Mouse (Mus musculus) embryonic fibroblast, embryonic 13.5 days (primary cell): ENCODE data around the gene Rab5b.

Source experiments
- CTCF ChIP-seq: IDR thresholded peaks from 2 replicates; pipeline ENCODE4 v1.5.1; 2011; ENCODE audit warnings: mild to moderate bottlenecking, control low read depth, low read length, moderate library complexity, borderline replicate concordance; ENCODE audit not compliant: insufficient read depth
- POLR2A ChIP-seq: IDR thresholded peaks from 2 replicates; pipeline ENCODE4 v1.6.1; 2011; ENCODE audit warnings: low read depth, mild to moderate bottlenecking, control low read depth, low read length, moderate library complexity

- no peak for TF ChIP-seq CTCF
- no peak for TF ChIP-seq POLR2A
Observed at GRCm38 (mm10) chr10:128674469-128675008, 21.5 kb downstream of the Rab5b start.
